Mouse (Mus musculus): Measurements from ENCODE around the gene 4930452B06Rik. TPM values are rescaled to one million over a fixed set of nuclear protein-coding genes. Genes with fewer than 3 reads are reported as not detected.
A peak's percentile ranks its signal among the peaks of the same experiment; 100 is the strongest.

4930452B06Rik gene
- polyA plus RNA-seq (2014; fragmentation: Nextera tagmentation; extraction: Ambion mirVana) = 5.1 and 5.7 TPM in 2 replicates

- 2% methylated on average over 45 of the region's 45 CpGs for WGBS
- H3K27ac ChIP-seq (ENCODE audit: low read depth, low read length) = no peak within 1 kb of the TSS
- H3K9ac ChIP-seq (replicated peaks; ENCODE audit: low read depth, low read length) = peak within 1 kb of the TSS; percentile 66
These were observed at the start of gene 4930452B06Rik for GRCm38 (mm10) chr14:8665636-8666411. Gene 4930452B06Rik, minus strand, starts transcription at chr14:8666240.

GRCm38 (mm10) chr14:8712674-8713073, 46.6 kb upstream of the 4930452B06Rik start:
- 77% methylated on average over 4 of the region's 4 CpGs for WGBS
- Histone ChIP-seq H3K9ac (replicated peaks; ENCODE audit: low read depth, low read length) (no peak overlapping the region), H3K4me3 (ENCODE audit: low read depth, low read length) (no peak overlapping the region), H3K27me3 (ENCODE audit: control insufficient read depth, insufficient read depth, low read length) (no peaks in the 10 kb centered on the region), H3K27ac (ENCODE audit: low read depth, low read length) (no peak overlapping the region), H3K4me2 (ENCODE audit: low read depth, low read length) (no peak overlapping the region), H3K4me1 (ENCODE audit: control insufficient read depth, insufficient read depth, low read length) (no peaks in the 10 kb centered on the region), H3K36me3 (ENCODE audit: control insufficient read depth, insufficient read depth, low read length) (no peaks in the 10 kb centered on the region), H3K9me3 (ENCODE audit: control insufficient read depth, low read length) (no peaks in the 10 kb centered on the region)
- no peak for ATAC-seq (ENCODE audit: low read depth)

More at GRCm38 (mm10) chr14:8665636-8666411, at the start of gene 4930452B06Rik:
- ATAC-seq (ENCODE audit: low read depth) = peak; percentile 99
- Histone ChIP-seq H3K4me3 (ENCODE audit: low read depth, low read length) (peak within 1 kb of the TSS; percentile 68), H3K4me2 (ENCODE audit: low read depth, low read length) (peak within 1 kb of the TSS; percentile 72), H3K9me3 (ENCODE audit: control insufficient read depth, low read length) (no peaks in the 10 kb centered on the region), H3K4me1 (ENCODE audit: control insufficient read depth, insufficient read depth, low read length) (0 out of 2 replicates have a peak, but pooled peaks cover 2% of the 10 kb centered on the region), H3K36me3 (ENCODE audit: control insufficient read depth, insufficient read depth, low read length) (no peaks in the 10 kb centered on the region), H3K27me3 (ENCODE audit: control insufficient read depth, insufficient read depth, low read length) (no peaks in the 10 kb centered on the region)

DNA sequence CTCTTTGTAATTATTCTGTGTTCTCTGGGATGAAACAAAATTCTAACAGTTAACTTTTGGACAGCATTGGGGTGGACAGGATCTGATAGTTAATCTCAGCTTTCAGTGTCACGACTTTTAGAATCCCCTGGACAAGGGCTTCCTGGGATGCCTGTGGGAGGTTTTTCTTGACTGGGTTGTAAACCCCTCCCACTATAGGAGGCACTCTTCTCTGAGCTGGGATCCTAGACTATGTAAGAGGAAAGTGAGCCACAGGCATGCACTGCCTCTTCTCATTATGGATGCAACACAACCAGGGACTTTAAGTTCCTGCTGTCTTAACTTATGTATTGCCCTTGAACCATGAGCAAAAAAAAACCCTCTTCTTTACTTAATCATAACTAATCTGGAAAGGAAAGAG, 23.4 kb upstream of the 4930452B06Rik start:
- Histone ChIP-seq H3K4me3 (ENCODE audit: low read depth, low read length) (no peak overlapping the region), H3K27ac (ENCODE audit: low read depth, low read length) (no peak overlapping the region), H3K4me1 (ENCODE audit: control insufficient read depth, insufficient read depth, low read length) (no peaks in the 10 kb centered on the region), H3K4me2 (ENCODE audit: low read depth, low read length) (no peak overlapping the region), H3K9me3 (ENCODE audit: control insufficient read depth, low read length) (no peaks in the 10 kb centered on the region), H3K9ac (replicated peaks; ENCODE audit: low read depth, low read length) (no peak overlapping the region), H3K27me3 (ENCODE audit: control insufficient read depth, insufficient read depth, low read length) (no peaks in the 10 kb centered on the region), H3K36me3 (ENCODE audit: control insufficient read depth, insufficient read depth, low read length) (no peaks in the 10 kb centered on the region)
- WGBS = 7% methylated on average over 1 of the region's 1 CpGs
- no peak for ATAC-seq (ENCODE audit: low read depth)

GRCm38 (mm10) chr14:8688462-8688861, 22.4 kb upstream of the 4930452B06Rik start:
- Histone ChIP-seq H3K4me1 (ENCODE audit: control insufficient read depth, insufficient read depth, low read length) (no peaks in the 10 kb centered on the region), H3K27me3 (ENCODE audit: control insufficient read depth, insufficient read depth, low read length) (no peaks in the 10 kb centered on the region), H3K9ac (replicated peaks; ENCODE audit: low read depth, low read length) (no peak overlapping the region), H3K36me3 (ENCODE audit: control insufficient read depth, insufficient read depth, low read length) (no peaks in the 10 kb centered on the region), H3K4me3 (ENCODE audit: low read depth, low read length) (no peak overlapping the region), H3K4me2 (ENCODE audit: low read depth, low read length) (no peak overlapping the region), H3K27ac (ENCODE audit: low read depth, low read length) (no peak overlapping the region), H3K9me3 (ENCODE audit: control insufficient read depth, low read length) (no peaks in the 10 kb centered on the region)
- WGBS = 83% methylated on average over 1 of the region's 1 CpGs
- no peak for ATAC-seq (ENCODE audit: low read depth)

DNA sequence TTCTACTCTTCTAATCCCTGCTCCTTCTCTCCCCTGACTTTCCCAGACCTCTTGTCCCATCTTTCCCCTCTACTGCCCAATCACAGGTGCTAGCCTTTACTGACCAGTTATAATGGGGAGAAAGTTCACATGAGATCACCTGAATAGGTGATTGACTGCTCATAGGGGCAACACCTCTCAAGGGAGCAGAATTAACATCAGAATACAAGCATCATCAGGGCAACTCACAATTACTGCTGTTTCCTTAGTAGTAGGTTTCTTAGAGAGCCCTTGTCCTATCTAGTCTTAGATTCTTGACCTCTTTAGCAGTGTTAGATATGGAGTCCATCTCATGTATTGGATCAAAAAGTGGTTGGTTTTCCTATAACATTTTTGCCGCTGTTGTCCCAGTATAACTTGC, 20.1 kb upstream of the 4930452B06Rik start:
- no peaks in the 10 kb centered on the region for H3K27me3 ChIP-seq (ENCODE audit: control insufficient read depth, insufficient read depth, low read length)
- H3K4me1 ChIP-seq (ENCODE audit: control insufficient read depth, insufficient read depth, low read length) = no peaks in the 10 kb centered on the region
- no peak overlapping the region for H3K4me3 ChIP-seq (ENCODE audit: low read depth, low read length)
- 90% methylated on average over 1 of the region's 1 CpGs for WGBS
- H3K36me3 ChIP-seq (ENCODE audit: control insufficient read depth, insufficient read depth, low read length) = no peaks in the 10 kb centered on the region
- no peak overlapping the region for H3K27ac ChIP-seq (ENCODE audit: low read depth, low read length)
- ATAC-seq (ENCODE audit: low read depth) = no peak
- no peaks in the 10 kb centered on the region for H3K9me3 ChIP-seq (ENCODE audit: control insufficient read depth, low read length)
- no peak overlapping the region for H3K9ac ChIP-seq (replicated peaks; ENCODE audit: low read depth, low read length)
- H3K4me2 ChIP-seq (ENCODE audit: low read depth, low read length) = no peak overlapping the region

DNA sequence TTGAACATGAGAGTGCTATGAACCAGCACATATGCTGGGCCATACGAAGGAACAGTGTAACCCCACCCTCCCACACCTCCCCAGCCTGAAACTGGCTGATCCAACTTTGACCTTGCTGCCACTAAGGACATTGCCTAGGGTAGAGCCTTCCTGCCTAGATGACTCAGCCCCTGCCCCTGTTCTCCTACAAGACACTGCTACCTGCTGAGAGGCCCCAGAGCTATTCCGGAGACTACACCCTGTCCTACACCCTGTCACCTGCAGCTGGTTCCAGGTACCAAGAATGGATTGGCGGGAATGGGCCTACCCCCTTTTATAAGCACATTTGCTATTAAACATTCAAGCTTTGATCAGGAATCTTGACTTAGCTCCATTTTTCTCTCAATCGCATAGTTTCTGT, 13.9 kb upstream of the 4930452B06Rik start:
- Histone ChIP-seq H3K27me3 (ENCODE audit: control insufficient read depth, insufficient read depth, low read length) (no peaks in the 10 kb centered on the region), H3K4me3 (ENCODE audit: low read depth, low read length) (no peak overlapping the region), H3K27ac (ENCODE audit: low read depth, low read length) (no peak overlapping the region), H3K9ac (replicated peaks; ENCODE audit: low read depth, low read length) (no peak overlapping the region), H3K9me3 (ENCODE audit: control insufficient read depth, low read length) (no peaks in the 10 kb centered on the region), H3K4me2 (ENCODE audit: low read depth, low read length) (no peak overlapping the region), H3K36me3 (ENCODE audit: control insufficient read depth, insufficient read depth, low read length) (no peaks in the 10 kb centered on the region), H3K4me1 (ENCODE audit: control insufficient read depth, insufficient read depth, low read length) (no peaks in the 10 kb centered on the region)
- 97% methylated on average over 4 of the region's 4 CpGs for WGBS
- ATAC-seq (ENCODE audit: low read depth) = no peak

DNA sequence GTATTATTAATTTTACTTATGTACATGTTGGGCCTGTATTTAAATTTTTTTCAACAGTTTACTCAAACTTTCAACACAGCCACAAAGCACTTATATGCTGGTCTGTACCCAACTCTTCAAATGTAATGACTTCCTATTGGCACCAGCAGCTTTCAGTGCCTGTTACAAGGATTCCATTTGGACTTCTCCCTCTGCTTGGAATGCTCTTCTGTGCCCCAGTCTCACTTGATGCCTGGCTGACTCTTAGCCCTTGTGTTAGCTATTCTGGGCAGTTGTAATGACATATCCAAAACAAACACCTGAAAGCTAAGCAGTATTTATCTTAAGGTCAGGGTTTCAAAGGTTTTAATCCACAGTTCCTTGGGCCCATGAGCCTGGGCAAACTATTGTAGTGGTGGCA, 5.7 kb downstream of the 4930452B06Rik start:
- no peak overlapping the region for H3K4me3 ChIP-seq (ENCODE audit: low read depth, low read length)
- H3K27ac ChIP-seq (ENCODE audit: low read depth, low read length) = no peak overlapping the region
- H3K27me3 ChIP-seq (ENCODE audit: control insufficient read depth, insufficient read depth, low read length) = no peaks in the 10 kb centered on the region
- no peaks in the 10 kb centered on the region for H3K4me1 ChIP-seq (ENCODE audit: control insufficient read depth, insufficient read depth, low read length)
- no peak overlapping the region for H3K9ac ChIP-seq (replicated peaks; ENCODE audit: low read depth, low read length)
- ATAC-seq (ENCODE audit: low read depth) = no peak
- no peak overlapping the region for H3K4me2 ChIP-seq (ENCODE audit: low read depth, low read length)
- H3K9me3 ChIP-seq (ENCODE audit: control insufficient read depth, low read length) = no peaks in the 10 kb centered on the region
- H3K36me3 ChIP-seq (ENCODE audit: control insufficient read depth, insufficient read depth, low read length) = no peaks in the 10 kb centered on the region

DNA sequence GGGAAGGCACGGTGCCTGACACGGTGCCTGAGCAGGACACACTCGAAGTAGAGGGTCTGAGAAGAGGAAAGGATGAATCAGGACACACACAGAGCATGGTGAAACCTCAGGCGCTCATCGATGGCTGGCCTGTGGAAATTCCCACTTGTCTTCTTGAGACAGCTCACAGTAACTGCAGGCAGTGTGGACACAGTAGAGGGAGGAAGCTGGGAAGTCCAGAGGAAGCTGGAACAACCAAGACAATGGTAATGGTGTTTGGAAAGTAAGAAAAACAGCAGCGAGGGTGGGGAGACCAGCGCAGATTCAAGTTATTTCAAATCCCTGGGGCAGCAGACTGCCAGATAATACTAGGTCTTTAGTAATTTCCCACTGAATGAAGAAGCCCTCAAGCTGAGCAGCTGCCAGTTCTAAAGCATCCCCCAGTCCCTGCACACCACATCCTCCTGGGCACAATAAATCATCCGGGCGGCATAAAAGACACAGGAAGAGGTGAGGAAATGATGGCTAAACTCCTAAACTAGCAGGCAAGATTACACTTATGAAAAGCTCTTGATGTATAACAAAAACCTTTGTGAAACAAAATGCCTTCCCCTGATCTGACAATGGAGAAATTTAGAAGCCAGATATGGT, 24.3 kb downstream of the 4930452B06Rik start:
- peak; percentile 77; the same call in 1 of the 2 replicates for ATAC-seq (ENCODE audit: low read depth)
- H3K9ac ChIP-seq (replicated peaks; ENCODE audit: low read depth, low read length) = no peak overlapping the region
- 0 out of 2 replicates have a peak, but pooled peaks cover 5% of the 10 kb centered on the region for H3K4me1 ChIP-seq (ENCODE audit: control insufficient read depth, insufficient read depth, low read length)
- no peaks in the 10 kb centered on the region for H3K27me3 ChIP-seq (ENCODE audit: control insufficient read depth, insufficient read depth, low read length)
- no peak overlapping the region for H3K4me2 ChIP-seq (ENCODE audit: low read depth, low read length)
- H3K9me3 ChIP-seq (ENCODE audit: control insufficient read depth, low read length) = no peaks in the 10 kb centered on the region
- no peak overlapping the region for H3K27ac ChIP-seq (ENCODE audit: low read depth, low read length)
- 46% methylated on average over 9 of the region's 9 CpGs for WGBS
- H3K36me3 ChIP-seq (ENCODE audit: control insufficient read depth, insufficient read depth, low read length) = no peaks in the 10 kb centered on the region
- H3K4me3 ChIP-seq (ENCODE audit: low read depth, low read length) = no peak overlapping the region

DNA sequence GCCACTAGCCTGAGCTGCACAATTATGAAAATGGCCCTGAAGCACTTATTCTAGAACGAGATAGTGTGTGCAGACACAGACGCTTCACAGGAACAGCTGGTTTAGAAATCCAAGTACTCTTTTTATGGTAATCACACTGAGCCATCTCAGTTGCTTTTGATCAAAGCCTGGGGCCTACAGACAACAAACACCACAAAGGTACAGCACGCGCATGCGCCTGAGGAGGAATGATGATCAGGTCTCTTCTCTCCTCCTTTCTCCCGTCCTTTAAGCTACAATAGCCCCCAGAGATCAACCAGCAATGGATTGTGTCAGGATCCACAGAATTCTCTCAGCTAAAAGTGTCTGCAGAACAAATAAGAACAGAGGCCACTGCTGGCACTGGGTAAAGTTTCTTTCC, 33.8 kb downstream of the 4930452B06Rik start:
- no peak overlapping the region for H3K27ac ChIP-seq (ENCODE audit: low read depth, low read length)
- WGBS = 79% methylated on average over 6 of the region's 6 CpGs
- no peak overlapping the region for H3K9ac ChIP-seq (replicated peaks; ENCODE audit: low read depth, low read length)
- H3K4me3 ChIP-seq (ENCODE audit: low read depth, low read length) = no peak overlapping the region
- H3K4me1 ChIP-seq (ENCODE audit: control insufficient read depth, insufficient read depth, low read length) = no peaks in the 10 kb centered on the region
- H3K9me3 ChIP-seq (ENCODE audit: control insufficient read depth, low read length) = no peaks in the 10 kb centered on the region
- no peaks in the 10 kb centered on the region for H3K27me3 ChIP-seq (ENCODE audit: control insufficient read depth, insufficient read depth, low read length)
- no peak overlapping the region for H3K4me2 ChIP-seq (ENCODE audit: low read depth, low read length)
- no peak for ATAC-seq (ENCODE audit: low read depth)
- no peaks in the 10 kb centered on the region for H3K36me3 ChIP-seq (ENCODE audit: control insufficient read depth, insufficient read depth, low read length)

Measured in neural tube, embryonic 14.5 days (tissue).